Mouse (Mus musculus) heart, postnatal 0 days (tissue): ENCODE measurements around the gene Slc7a5.

Experiments
- CTCF ChIP-seq: IDR thresholded peaks from 2 replicates; pipeline ENCODE4 v1.5.1; 2016; ENCODE audit warnings: antibody characterized with exemption, control low read depth, low read depth
- EP300 ChIP-seq: IDR thresholded peaks from 2 replicates; pipeline ENCODE4 v1.6.1; 2016; ENCODE audit warnings: antibody characterized with exemption, low read depth

DNA sequence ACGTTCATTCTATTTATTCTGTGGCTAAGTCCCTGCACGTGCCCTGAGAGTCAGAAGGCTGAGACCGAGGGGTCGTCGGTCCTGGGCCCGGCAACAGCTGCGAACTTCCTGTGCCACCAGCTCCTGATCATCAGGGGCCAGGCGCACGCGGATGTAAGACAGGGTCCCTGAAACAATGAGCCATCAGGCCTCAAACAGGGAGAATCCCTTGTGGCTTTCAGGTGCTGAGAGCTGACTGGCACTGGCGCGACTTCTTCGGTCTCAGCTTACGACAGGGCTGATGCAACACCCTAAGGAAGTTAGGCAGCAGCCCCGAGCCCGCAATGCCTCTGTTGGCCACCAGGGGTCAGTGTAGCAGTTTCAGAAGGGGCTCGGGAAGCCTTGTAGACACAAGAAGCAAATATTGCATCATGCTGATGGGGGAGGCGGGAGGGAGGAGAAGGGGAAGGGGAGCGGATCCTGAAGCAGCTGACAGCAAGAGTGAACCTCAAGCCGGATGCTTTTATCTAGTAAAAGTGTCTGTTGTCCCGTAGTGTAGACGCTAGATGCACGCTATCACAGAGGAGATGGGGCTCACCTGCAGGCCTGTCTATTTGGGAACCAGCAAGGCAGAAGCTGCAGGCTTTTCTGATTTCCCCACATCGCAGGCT, 56.5 kb downstream of the Slc7a5 start:
- TF ChIP-seq EP300, result no peak
- TF ChIP-seq CTCF, result peak; percentile 99
